Mouse (Mus musculus): Measurements from ENCODE around the gene Pick1. TPM values are rescaled to one million over a fixed set of nuclear protein-coding genes. Genes with fewer than 3 reads are reported as not detected.

Gene Pick1
- polyA plus RNA-seq, 1 experiment: 0.76 TPM

DNA sequence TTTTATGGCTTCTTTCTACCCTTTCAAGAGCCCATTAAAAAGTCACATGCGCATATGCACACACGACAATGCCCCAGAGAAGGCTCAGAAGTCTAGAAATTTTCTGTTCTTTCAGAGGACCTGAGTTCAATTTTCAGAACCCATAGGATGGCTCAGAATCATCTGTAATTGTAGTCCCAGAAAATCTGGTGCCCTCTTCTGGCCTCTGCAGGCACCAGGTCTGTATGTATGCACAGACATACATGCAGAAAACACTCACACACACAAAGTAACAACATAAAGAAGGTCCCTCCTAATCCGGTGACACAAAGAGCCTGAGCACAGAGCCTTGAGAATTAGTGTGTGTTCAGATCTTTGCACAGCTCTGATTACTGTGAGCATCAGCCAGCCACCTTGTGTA is 61.4 kb downstream of the Pick1 start:
- peaks cover 49% of the 10 kb centered on the region for H3K36me3 ChIP-seq (ENCODE audit: control insufficient read depth)
- H3K4me1 ChIP-seq (ENCODE audit: control insufficient read depth): no peaks in the 10 kb centered on the region
- no peak for TF ChIP-seq GATA1 (IDR thresholded peaks at IDR 0.05; ENCODE audit: low read length)
- TF ChIP-seq TAL1 (IDR thresholded peaks at IDR 0.05; ENCODE audit: low read length): no peak
- no peaks in the 10 kb centered on the region for H3K27me3 ChIP-seq (ENCODE audit: control insufficient read depth)
- H3K4me3 ChIP-seq (replicated peaks): no peak overlapping the region
- no peaks in the 10 kb centered on the region for H3K9me3 ChIP-seq (ENCODE audit: control insufficient read depth, low read length)

DNA sequence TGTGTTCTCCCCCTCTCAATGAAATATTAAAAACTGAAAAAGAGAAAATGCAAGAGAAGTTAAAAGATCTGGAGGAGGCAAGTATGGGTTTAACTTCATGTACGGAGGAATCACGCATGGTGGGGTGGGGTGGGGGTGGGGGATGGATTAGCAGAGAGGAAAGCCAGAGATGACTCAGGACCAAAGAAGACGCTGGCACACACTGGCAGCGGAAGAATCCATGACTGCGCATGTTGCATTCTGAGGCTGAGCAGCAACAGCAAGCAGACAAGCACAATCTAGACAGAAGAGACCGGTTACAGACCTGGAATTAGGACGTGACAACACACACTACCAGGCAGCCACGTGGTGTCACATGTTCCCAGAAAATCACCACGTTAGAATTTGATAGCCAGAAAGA is 63.8 kb downstream of the Pick1 start:
- peaks cover 42% of the 10 kb centered on the region for H3K36me3 ChIP-seq (ENCODE audit: control insufficient read depth)

DNA sequence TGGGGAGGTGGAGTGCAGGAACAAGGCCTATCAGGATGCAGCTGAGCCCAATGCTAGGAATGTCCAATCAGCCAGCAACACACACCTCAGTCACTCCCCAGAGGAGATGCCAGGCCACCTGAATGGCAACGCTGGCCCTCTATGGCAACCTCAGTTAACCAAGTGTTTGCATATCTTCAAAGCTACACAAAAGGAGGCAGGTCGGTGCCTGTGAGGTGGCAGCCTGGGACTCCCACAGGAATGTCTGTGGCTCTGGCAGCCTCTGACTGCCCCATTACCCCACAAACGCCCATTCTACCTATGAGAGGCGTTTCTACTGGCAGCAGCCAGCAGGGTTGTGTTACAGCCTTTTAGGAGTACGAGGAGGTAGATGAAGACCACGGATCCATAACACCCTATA is 69.6 kb downstream of the Pick1 start:
- H3K36me3 ChIP-seq (ENCODE audit: control insufficient read depth): peaks cover 48% of the 10 kb centered on the region
- TF ChIP-seq GATA1 (IDR thresholded peaks at IDR 0.05; ENCODE audit: low read length) (no peak), TAL1 (IDR thresholded peaks at IDR 0.05; ENCODE audit: low read length) (no peak)
- H3K27me3 ChIP-seq (ENCODE audit: control insufficient read depth): no peaks in the 10 kb centered on the region
- no peak overlapping the region for H3K4me3 ChIP-seq (replicated peaks)
- no peaks in the 10 kb centered on the region for H3K4me1 ChIP-seq (ENCODE audit: control insufficient read depth)
- H3K9me3 ChIP-seq (ENCODE audit: control insufficient read depth, low read length): no peaks in the 10 kb centered on the region

More for the DNA sequence above, 63.8 kb downstream of the Pick1 start:
- no peaks in the 10 kb centered on the region for H3K4me1 ChIP-seq (ENCODE audit: control insufficient read depth)
- no peak for TF ChIP-seq TAL1 (IDR thresholded peaks at IDR 0.05; ENCODE audit: low read length)
- no peak for TF ChIP-seq GATA1 (IDR thresholded peaks at IDR 0.05; ENCODE audit: low read length)
- no peaks in the 10 kb centered on the region for H3K27me3 ChIP-seq (ENCODE audit: control insufficient read depth)
- H3K9me3 ChIP-seq (ENCODE audit: control insufficient read depth, low read length): no peaks in the 10 kb centered on the region
- no peak overlapping the region for H3K4me3 ChIP-seq (replicated peaks)

Other genes starting within 250 kb of the Pick1 start
- 15.5 and 19.5 TPM in 2 replicates for gene H1f0, start 200.7 kb upstream of the Pick1 start, polyA plus RNA-seq (2012)
- 0.06 TPM in 1 of 2 replicates, not detected in the other for gene Galr3, start 187.3 kb upstream of the Pick1 start, polyA plus RNA-seq (2012)
- 13.6 and 25.2 TPM in 2 replicates for gene Ankrd54, start 166.3 kb upstream of the Pick1 start, polyA plus RNA-seq (2012)
- 1.8 and 3.6 TPM in 2 replicates for gene Eif3l, start 154.0 kb upstream of the Pick1 start, polyA plus RNA-seq (2012)
- 0.05 and 0.09 TPM in 2 replicates for gene Micall1, start 120.3 kb upstream of the Pick1 start, polyA plus RNA-seq (2012)
- gene Polr2f, start 88.2 kb upstream of the Pick1 start, polyA plus RNA-seq (2012): 13.8 and 15.3 TPM in 2 replicates
- gene 1700088E04Rik, start 87.9 kb upstream of the Pick1 start, polyA plus RNA-seq (2012): not detected in 2 replicates
- gene Sox10, start 63.9 kb upstream of the Pick1 start, polyA plus RNA-seq (2012): not detected in 2 replicates
- gene Gm49486, start 218 bp downstream of the Pick1 start, polyA plus RNA-seq (2012): not detected in 2 replicates
- gene Slc16a8, start 25.6 kb downstream of the Pick1 start, polyA plus RNA-seq (2012): not detected in 2 replicates
- gene Baiap2l2, start 56.4 kb downstream of the Pick1 start, polyA plus RNA-seq (2012): not detected in 2 replicates
- gene Pla2g6, start 99.2 kb downstream of the Pick1 start, polyA plus RNA-seq (2012): 2.6 and 2.7 TPM in 2 replicates
- 0.30 and 0.55 TPM in 2 replicates for gene Maff, start 117.4 kb downstream of the Pick1 start, polyA plus RNA-seq (2012)
- 0.44 and 0.51 TPM in 2 replicates for gene Tmem184b, start 174.4 kb downstream of the Pick1 start, polyA plus RNA-seq (2012)
- gene Csnk1e, start 226.4 kb downstream of the Pick1 start, polyA plus RNA-seq (2012): 0.17 and 0.22 TPM in 2 replicates

Measured in erythroblast, embryonic 14.5 days (primary cell).